Mouse (Mus musculus): Measurements from ENCODE around the gene AC161166.1. TPM values are rescaled to one million over a fixed set of nuclear protein-coding genes. Genes with fewer than 3 reads are reported as not detected.

AC161166.1 gene
- polyA plus RNA-seq, 1 experiment from 2014 or later: 1.1 TPM

- H3K27me3 ChIP-seq (replicated peaks; ENCODE audit: control insufficient read depth, insufficient read depth, low read length): no peaks in the 10 kb centered on the region; the same call in 1 of the 2 replicates
- H3K36me3 ChIP-seq (ENCODE audit: control insufficient read depth, insufficient read depth, low read length): no peaks in the 10 kb centered on the region
- H3K9me3 ChIP-seq (ENCODE audit: control insufficient read depth, low read length): no peaks in the 10 kb centered on the region
- no peak within 1 kb of the TSS for H3K4me3 ChIP-seq (ENCODE audit: low read length)
- peak within 1 kb of the TSS; percentile 8 for H3K4me2 ChIP-seq (ENCODE audit: low read length)
- peaks cover 3% of the 10 kb centered on the region; the same call in 1 of the 2 replicates for H3K4me1 ChIP-seq (ENCODE audit: control insufficient read depth, insufficient read depth, low read depth, low read length)
- H3K27ac ChIP-seq (ENCODE audit: low read depth, low read length): no peak within 1 kb of the TSS
- no peak within 1 kb of the TSS for H3K9ac ChIP-seq (ENCODE audit: low read depth, low read length)
- 9% methylated on average over 26 of the region's 27 CpGs for WGBS
- peak; percentile 54; the same call in 1 of the 2 replicates for ATAC-seq
These were observed 49.6 kb downstream of the AC161166.1 start, which contains the start of gene Plaur for GRCm38 (mm10) chr7:24462388-24463319. Plaur (plus strand) TSS chr7:24462484.

GRCm38 (mm10) chr7:24461376-24462051, 50.7 kb downstream of the AC161166.1 start:
- Histone ChIP-seq H3K4me1 (ENCODE audit: control insufficient read depth, insufficient read depth, low read depth, low read length) (peaks cover 3% of the 10 kb centered on the region; the same call in 1 of the 2 replicates), H3K27ac (ENCODE audit: low read depth, low read length) (no peak overlapping the region), H3K9ac (ENCODE audit: low read depth, low read length) (no peak overlapping the region), H3K4me3 (ENCODE audit: low read length) (no peak overlapping the region), H3K9me3 (ENCODE audit: control insufficient read depth, low read length) (no peaks in the 10 kb centered on the region), H3K36me3 (ENCODE audit: control insufficient read depth, insufficient read depth, low read length) (no peaks in the 10 kb centered on the region), H3K4me2 (ENCODE audit: low read length) (no peak overlapping the region), H3K27me3 (replicated peaks; ENCODE audit: control insufficient read depth, insufficient read depth, low read length) (no peaks in the 10 kb centered on the region; the same call in 1 of the 2 replicates)
- 63% methylated on average over 13 of the region's 14 CpGs for WGBS
- ATAC-seq: no peak

Other genes starting within 250 kb of the AC161166.1 start
- gene Zfp93, start 242.0 kb downstream of the AC161166.1 start, polyA plus RNA-seq (2015; fragmentation: Nextera tagmentation; extraction: Ambion mirVana): 6.4 and 8.2 TPM in 2 replicates
- gene Zfp61, start 211.2 kb downstream of the AC161166.1 start, polyA plus RNA-seq (2015; fragmentation: Nextera tagmentation; extraction: Ambion mirVana): 41.4 and 42.1 TPM in 2 replicates
- 19.2 and 19.8 TPM in 2 replicates for gene Zfp94, start 195.8 kb downstream of the AC161166.1 start, polyA plus RNA-seq (2015; fragmentation: Nextera tagmentation; extraction: Ambion mirVana)
- 0.25 and 0.44 TPM in 2 replicates for gene Tescl, start 178.5 kb downstream of the AC161166.1 start, polyA plus RNA-seq (2015; fragmentation: Nextera tagmentation; extraction: Ambion mirVana)
- not detected in 2 replicates for gene Lypd5, start 163.3 kb downstream of the AC161166.1 start, polyA plus RNA-seq (2015; fragmentation: Nextera tagmentation; extraction: Ambion mirVana)
- gene Kcnn4, start 142.2 kb downstream of the AC161166.1 start, polyA plus RNA-seq (2015; fragmentation: Nextera tagmentation; extraction: Ambion mirVana): 2.5 and 3.2 TPM in 2 replicates
- 38.2 and 38.9 TPM in 2 replicates for gene Smg9, start 112.8 kb downstream of the AC161166.1 start, polyA plus RNA-seq (2015; fragmentation: Nextera tagmentation; extraction: Ambion mirVana)
- not detected in 2 replicates for gene Irgc1, start 60.2 kb downstream of the AC161166.1 start, polyA plus RNA-seq (2015; fragmentation: Nextera tagmentation; extraction: Ambion mirVana)
- 1.8 and 2.2 TPM in 2 replicates for gene Plaur, start 50.0 kb downstream of the AC161166.1 start, polyA plus RNA-seq (2015; fragmentation: Nextera tagmentation; extraction: Ambion mirVana)
- 47.0 and 68.0 TPM in 2 replicates for gene Cadm4, start 30.4 kb downstream of the AC161166.1 start, polyA plus RNA-seq (2015; fragmentation: Nextera tagmentation; extraction: Ambion mirVana)
- 272 and 277 TPM in 2 replicates for gene Zfp428, start 5.4 kb downstream of the AC161166.1 start, polyA plus RNA-seq (2015; fragmentation: Nextera tagmentation; extraction: Ambion mirVana)
- 19.2 and 24.7 TPM in 2 replicates for gene Irgq, start 18.2 kb upstream of the AC161166.1 start, polyA plus RNA-seq (2015; fragmentation: Nextera tagmentation; extraction: Ambion mirVana)
- not detected in 2 replicates for gene Pinlyp, start 33.7 kb upstream of the AC161166.1 start, polyA plus RNA-seq (2015; fragmentation: Nextera tagmentation; extraction: Ambion mirVana)
- 63.8 and 74.3 TPM in 2 replicates for gene Xrcc1, start 33.8 kb upstream of the AC161166.1 start, polyA plus RNA-seq (2015; fragmentation: Nextera tagmentation; extraction: Ambion mirVana)
- 29.1 and 30.9 TPM in 2 replicates for gene Ethe1, start 75.1 kb upstream of the AC161166.1 start, polyA plus RNA-seq (2015; fragmentation: Nextera tagmentation; extraction: Ambion mirVana)
- gene Zfp575, start 75.2 kb upstream of the AC161166.1 start, polyA plus RNA-seq (2015; fragmentation: Nextera tagmentation; extraction: Ambion mirVana): 17.1 and 17.7 TPM in 2 replicates
- gene Phldb3, start 98.3 kb upstream of the AC161166.1 start, polyA plus RNA-seq (2015; fragmentation: Nextera tagmentation; extraction: Ambion mirVana): not detected in 2 replicates
- gene Lypd3, start 124.1 kb upstream of the AC161166.1 start, polyA plus RNA-seq (2015; fragmentation: Nextera tagmentation; extraction: Ambion mirVana): 0.76 and 0.78 TPM in 2 replicates
- gene Tex101, start 164.2 kb upstream of the AC161166.1 start, polyA plus RNA-seq (2015; fragmentation: Nextera tagmentation; extraction: Ambion mirVana): not detected in 2 replicates
- not detected in 2 replicates for gene BC049730, start 196.8 kb upstream of the AC161166.1 start, polyA plus RNA-seq (2015; fragmentation: Nextera tagmentation; extraction: Ambion mirVana)
- not detected in 2 replicates for gene Gm4763, start 214.5 kb upstream of the AC161166.1 start, polyA plus RNA-seq (2015; fragmentation: Nextera tagmentation; extraction: Ambion mirVana)
- 0.20 and 0.52 TPM in 2 replicates for gene Cd177, start 247.9 kb upstream of the AC161166.1 start, polyA plus RNA-seq (2015; fragmentation: Nextera tagmentation; extraction: Ambion mirVana)

Measured in hindbrain, embryonic 16.5 days (tissue).